ENCODE assay signal across 9 mouse cellular contexts in genomic region chr3:108070295-108071293, GRCm38 (mm10). TPM values are rescaled to one million over a fixed set of nuclear protein-coding genes. Genes with fewer than 3 reads are reported as not detected.
DNase-seq lines count a peak whose midpoint lies in the region; ATAC-seq and TF ChIP-seq lines count a peak whose summit lies in the region.
"Had no signal": no experiment of that assay in that cellular context is flagged by ENCODE, and none has a peak within 500 bp of the region (broad histone marks: within the 10 kb centered on the region; RNA-seq: fewer than 3 reads in every experiment).

No protein-coding gene starts in this region.

- no peaks in the 10 kb centered on the region for H3K27me3 ChIP-seq in embryonic facial prominence, embryonic 10.5 days (replicated peaks; ENCODE audit: low read depth, poor library complexity, severe bottlenecking)
- H3K27me3 ChIP-seq in intestine, embryonic 16.5 days (replicated peaks; ENCODE audit: control insufficient read depth, insufficient read depth, low read length), result no peaks in the 10 kb centered on the region
- H3K27me3 ChIP-seq in liver, adult 2 months (ENCODE audit: control insufficient read depth, insufficient read depth, low read length), result no peaks in the 10 kb centered on the region
- H3K27me3 ChIP-seq: neural tube, embryonic 13.5 days had no signal

- no peak overlapping the region for H3K27ac ChIP-seq in embryonic facial prominence, embryonic 10.5 days (replicated peaks)
- H3K27ac ChIP-seq in intestine, embryonic 16.5 days (ENCODE audit: low read length), result peak overlapping the region; percentile 53
- H3K27ac ChIP-seq in liver, adult 2 months (replicated peaks; ENCODE audit: insufficient read depth, low read depth, low read length), result peak overlapping the region; percentile 97
- H3K27ac ChIP-seq in olfactory bulb, adult 2 months (ENCODE audit: insufficient read depth, low read depth, low read length), result no peak overlapping the region
- H3K27ac ChIP-seq: neural tube, embryonic 13.5 days had no signal

- peak; percentile 96 for TF ChIP-seq CTCF in liver, adult 2 months (IDR thresholded peaks at IDR 0.05; ENCODE audit: low read depth, low read length)
- TF ChIP-seq CTCF in olfactory bulb, adult 2 months (IDR thresholded peaks at IDR 0.05; ENCODE audit: insufficient read depth, low read depth, low read length), result peak; percentile 76; the same call in 1 of the 2 replicates

- no peaks in the 10 kb centered on the region for H3K9me3 ChIP-seq in embryonic facial prominence, embryonic 10.5 days
- no peaks in the 10 kb centered on the region for H3K9me3 ChIP-seq in intestine, embryonic 16.5 days (ENCODE audit: control insufficient read depth, low read length)
- H3K9me3 ChIP-seq: neural tube, embryonic 13.5 days had no signal

- peak overlapping the region; percentile 42; the same call in 1 of the 2 replicates for H3K4me2 ChIP-seq in intestine, embryonic 16.5 days (ENCODE audit: low read depth, low read length)
- H3K4me2 ChIP-seq: neural tube, embryonic 13.5 days had no signal

- H3K4me3 ChIP-seq in embryonic facial prominence, embryonic 10.5 days, result no peak overlapping the region
- no peak overlapping the region for H3K4me3 ChIP-seq in intestine, embryonic 16.5 days (ENCODE audit: low read length)
- no peak overlapping the region for H3K4me3 ChIP-seq in liver, adult 2 months (ENCODE audit: insufficient read depth, low read depth, low read length)
- H3K4me3 ChIP-seq in olfactory bulb, adult 2 months (ENCODE audit: insufficient read depth, low read depth, low read length), result no peak overlapping the region
- H3K4me3 ChIP-seq: neural tube, embryonic 13.5 days had no signal

- peak; percentile 67 to 70 for DNase-seq in right cerebral cortex, adult 2 months (ENCODE audit: low spot score in 2 of 2)
- no peak for DNase-seq in right cerebral cortex, adult 18-20 months
- peak; percentile 82 for DNase-seq in adrenal gland, adult 2 months
- DNase-seq in embryonic facial prominence, embryonic 10.5 days (ENCODE audit: low spot score), result peak; percentile 68
- DNase-seq in liver, adult 2 months (ENCODE audit: extremely low read depth, low read depth, low spot score), result peak; percentile 83
- peak; percentile 73 for DNase-seq in urinary bladder, postnatal 14 days (ENCODE audit: low spot score)

- H3K79me2 ChIP-seq in liver, adult 2 months (ENCODE audit: control insufficient read depth, insufficient read depth, low read length), result no peaks in the 10 kb centered on the region

- H3K4me1 ChIP-seq in embryonic facial prominence, embryonic 10.5 days, result peaks cover 7% of the 10 kb centered on the region; the same call in 1 of the 2 replicates
- peaks cover 19% of the 10 kb centered on the region for H3K4me1 ChIP-seq in intestine, embryonic 16.5 days (ENCODE audit: control insufficient read depth, insufficient read depth, low read length)
- peaks cover 17% of the 10 kb centered on the region for H3K4me1 ChIP-seq in liver, adult 2 months (ENCODE audit: control insufficient read depth, insufficient read depth, low read length)
- peaks cover 24% of the 10 kb centered on the region for H3K4me1 ChIP-seq in olfactory bulb, adult 2 months (ENCODE audit: control insufficient read depth, insufficient read depth, low read length)

- H3K36me3 ChIP-seq in embryonic facial prominence, embryonic 10.5 days (replicated peaks), result peaks cover 33% of the 10 kb centered on the region
- peaks cover 10% of the 10 kb centered on the region; the same call in 1 of the 2 replicates for H3K36me3 ChIP-seq in intestine, embryonic 16.5 days (ENCODE audit: control insufficient read depth, insufficient read depth, low read length)
- H3K36me3 ChIP-seq in liver, adult 2 months (ENCODE audit: control insufficient read depth, insufficient read depth, low read length), result no peaks in the 10 kb centered on the region; the same call in 1 of the 2 replicates

- no peak for ATAC-seq in intestine, embryonic 16.5 days

- 70% methylated on average over 10 of the region's 10 CpGs for WGBS in embryonic facial prominence, embryonic 10.5 days
- 63% methylated on average over 10 of the region's 10 CpGs for WGBS in intestine, embryonic 16.5 days
- 33% methylated on average over 10 of the region's 10 CpGs for WGBS in liver, adult 2 months
- 59% methylated on average over 10 of the region's 10 CpGs for WGBS in olfactory bulb, adult 2 months

- H3K9ac ChIP-seq in intestine, embryonic 16.5 days (ENCODE audit: low read depth, low read length), result no peak overlapping the region
- peak overlapping the region; percentile 49 for H3K9ac ChIP-seq in liver, adult 2 months (ENCODE audit: low read depth, low read length)
- H3K9ac ChIP-seq: neural tube, embryonic 13.5 days had no signal

- TF ChIP-seq POLR2A in liver, adult 2 months (IDR thresholded peaks at IDR 0.05; ENCODE audit: extremely low read depth, insufficient read depth, low read length), result no peak
- no peak for TF ChIP-seq POLR2A in olfactory bulb, adult 2 months (IDR thresholded peaks at IDR 0.05; ENCODE audit: insufficient read depth, low read depth, low read length)

RNA-seq across cellular contexts. Expression of gene Ampd2, which starts 15.9 kb away (rescaled TPM):
- total RNA-seq in adrenal gland, adult 2 months (2021), result 100 to 1,000 TPM; 121 to 151 TPM
- 721 and 995 TPM in 2 replicates for polyA plus RNA-seq in adrenal gland, adult 2 months (2012; rRNA removed)
- 69.4 and 70.6 TPM in 2 replicates for polyA plus RNA-seq in embryonic facial prominence, embryonic 10.5 days (2016; fragmentation: Nextera tagmentation; extraction: Ambion mirVana)
- 46.9 and 48.9 TPM in 2 replicates for polyA plus RNA-seq in intestine, embryonic 16.5 days (2015; fragmentation: Nextera tagmentation; extraction: Ambion mirVana)
- 11.0 and 13.8 TPM in 2 replicates for total RNA-seq in liver, adult 2 months (2014; rRNA removed)
- polyA plus RNA-seq in liver, adult 2 months (2012; rRNA removed), result 69.6 and 128 TPM in 2 replicates
- not detected in 2 replicates for polyA plus RNA-seq in olfactory bulb, adult 2 months (2012; ENCODE audit: insufficient read depth, insufficient read length, low replicate concordance, missing spikeins)

RNA-seq across cellular contexts. Expression of gene Gnat2, which starts 22.0 kb away (rescaled TPM):
- 10 to 100 TPM; 12.3 to 13.1 TPM for total RNA-seq in adrenal gland, adult 2 months (2021)
- polyA plus RNA-seq in adrenal gland, adult 2 months (2012; rRNA removed), result 7.9 and 10.1 TPM in 2 replicates
- polyA plus RNA-seq in embryonic facial prominence, embryonic 10.5 days (2016; fragmentation: Nextera tagmentation; extraction: Ambion mirVana), result 0.90 and 1.3 TPM in 2 replicates
- 1.9 and 2.7 TPM in 2 replicates for polyA plus RNA-seq in intestine, embryonic 16.5 days (2015; fragmentation: Nextera tagmentation; extraction: Ambion mirVana)
- total RNA-seq in liver, adult 2 months (2014; rRNA removed), result 2.9 and 3.9 TPM in 2 replicates
- 0.91 and 1.5 TPM in 2 replicates for polyA plus RNA-seq in liver, adult 2 months (2012; rRNA removed)
- polyA plus RNA-seq in olfactory bulb, adult 2 months (2012; ENCODE audit: insufficient read depth, insufficient read length, low replicate concordance, missing spikeins), result not detected in 2 replicates

RNA-seq across cellular contexts. Expression of gene Gstm4, which starts 25.9 kb away (rescaled TPM):
- total RNA-seq in adrenal gland, adult 2 months (2021), result 10 to 100 TPM; 16.8 to 19.7 TPM
- 13.4 and 14.8 TPM in 2 replicates for polyA plus RNA-seq in adrenal gland, adult 2 months (2012; rRNA removed)
- polyA plus RNA-seq in embryonic facial prominence, embryonic 10.5 days (2016; fragmentation: Nextera tagmentation; extraction: Ambion mirVana), result 12.9 and 13.2 TPM in 2 replicates
- polyA plus RNA-seq in intestine, embryonic 16.5 days (2015; fragmentation: Nextera tagmentation; extraction: Ambion mirVana), result 47.9 and 49.2 TPM in 2 replicates
- total RNA-seq in liver, adult 2 months (2014; rRNA removed), result 19.8 and 26.5 TPM in 2 replicates
- polyA plus RNA-seq in liver, adult 2 months (2012; rRNA removed), result 86.0 and 98.9 TPM in 2 replicates
- polyA plus RNA-seq in olfactory bulb, adult 2 months (2012; ENCODE audit: insufficient read depth, insufficient read length, low replicate concordance, missing spikeins), result not detected in 2 replicates

RNA-seq across cellular contexts. Expression of gene Gstm1, which starts 52.8 kb away (rescaled TPM):
- total RNA-seq in adrenal gland, adult 2 months (2021), result 100 to 1,000 TPM; 463 to 520 TPM
- 1,201 and 1,446 TPM in 2 replicates for polyA plus RNA-seq in adrenal gland, adult 2 months (2012; rRNA removed)
- 32.4 and 35.2 TPM in 2 replicates for polyA plus RNA-seq in embryonic facial prominence, embryonic 10.5 days (2016; fragmentation: Nextera tagmentation; extraction: Ambion mirVana)
- 327 and 376 TPM in 2 replicates for polyA plus RNA-seq in intestine, embryonic 16.5 days (2015; fragmentation: Nextera tagmentation; extraction: Ambion mirVana)
- total RNA-seq in liver, adult 2 months (2014; rRNA removed), result 474 and 907 TPM in 2 replicates
- polyA plus RNA-seq in liver, adult 2 months (2012; rRNA removed), result 5,254 and 6,847 TPM in 2 replicates
- not detected in 2 replicates for polyA plus RNA-seq in olfactory bulb, adult 2 months (2012; ENCODE audit: insufficient read depth, insufficient read length, low replicate concordance, missing spikeins)

Comparison
In these comparisons a context has a peak if more than half of its experiments do, and no peak if none do; other contexts are left out.
1. H3K27ac ChIP-seq: peak in intestine, embryonic 16.5 days (single experiment) and liver, adult 2 months (single experiment); none in embryonic facial prominence, embryonic 10.5 days (single experiment) and olfactory bulb, adult 2 months (single experiment).
2. RNA of gene Gstm4, which starts 25.9 kb away (polyA plus RNA-seq): 86.0 to 98.9 TPM in liver, adult 2 months, 47.9 to 49.2 TPM in intestine, embryonic 16.5 days, 13.4 to 14.8 TPM in adrenal gland, adult 2 months and 12.9 to 13.2 TPM in embryonic facial prominence, embryonic 10.5 days; not detected in olfactory bulb, adult 2 months; every median in the first group is over 10 times any median in the second.